Mouse (Mus musculus): ENCODE data around the gene Phf2. TPM values are rescaled to one million over a fixed set of nuclear protein-coding genes. Genes with fewer than 3 reads are reported as not detected.

Phf2 gene
- polyA plus RNA-seq, 1 experiment from 2014 or later, result 10.7 TPM

DNA sequence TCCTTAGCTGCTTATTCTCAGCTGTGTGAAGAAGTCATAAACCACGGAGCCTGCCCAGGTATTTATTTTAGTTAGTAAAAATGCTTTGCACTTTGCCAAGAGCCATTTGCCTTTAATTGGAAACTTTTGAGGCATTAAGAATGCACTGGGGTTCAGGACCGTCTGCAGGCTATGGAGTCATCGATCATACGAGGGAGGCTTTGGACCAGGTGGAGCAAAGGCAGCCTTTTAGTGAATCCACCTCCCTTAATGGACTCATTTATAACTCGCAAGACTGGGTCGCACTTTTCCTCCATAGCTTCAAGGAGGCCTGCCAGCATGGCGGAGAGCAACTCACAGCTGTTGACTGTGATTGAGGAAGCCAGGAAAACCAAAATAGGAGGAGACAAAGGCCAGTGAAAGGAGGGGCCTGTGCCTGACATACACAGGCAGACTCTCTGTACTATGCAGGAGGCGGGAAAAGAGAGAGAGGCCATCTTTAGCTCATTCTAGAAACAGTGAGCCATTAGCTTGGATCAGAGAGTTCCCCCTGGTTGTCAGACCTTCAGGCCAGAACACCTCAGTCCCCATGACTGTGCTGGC lies 110.0 kb downstream of the Phf2 start:
- Histone ChIP-seq H3K9ac (no peak overlapping the region), H3K36me3 (no peaks in the 10 kb centered on the region), H3K4me1 (peaks cover 28% of the 10 kb centered on the region), H3K9me3 (no peaks in the 10 kb centered on the region), H3K27ac (peak overlapping the region; percentile 72; the same call in 1 of the 2 replicates), H3K27me3 (peaks cover 9% of the 10 kb centered on the region; the same call in 1 of the 2 replicates), H3K4me3 (no peak overlapping the region), H3K4me2 (replicated peaks) (no peak overlapping the region)
- ATAC-seq (ENCODE audit: low FRiP score, low read depth), result 0 out of 2 replicates have a peak, but pooled peaks have one; percentile 57
- WGBS, result 40% methylated on average over 8 of the region's 8 CpGs

DNA sequence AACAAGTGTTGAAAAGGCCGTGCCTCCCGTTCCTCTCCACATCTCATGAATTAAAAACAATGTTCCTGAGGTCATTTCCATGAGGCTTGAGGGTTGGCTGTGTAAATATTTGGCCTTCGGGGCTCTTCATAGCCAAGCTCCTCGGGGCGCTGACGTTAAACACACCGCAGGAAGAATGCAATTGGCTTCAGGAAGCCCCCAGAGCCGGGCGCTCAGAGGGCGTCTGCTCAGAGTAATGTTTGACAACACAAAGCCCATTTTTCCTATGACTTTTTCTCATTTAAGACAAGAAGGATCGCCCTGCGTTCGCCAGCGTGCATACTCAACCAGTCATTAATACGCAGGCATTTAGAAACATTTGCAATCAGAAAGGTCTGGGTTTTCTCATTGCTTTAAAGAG lies 114.2 kb downstream of the Phf2 start:
- Histone ChIP-seq H3K4me1 (peaks cover 28% of the 10 kb centered on the region), H3K4me3 (no peak overlapping the region), H3K4me2 (replicated peaks) (no peak overlapping the region), H3K9me3 (no peaks in the 10 kb centered on the region), H3K9ac (no peak overlapping the region), H3K27me3 (no peaks in the 10 kb centered on the region), H3K36me3 (no peaks in the 10 kb centered on the region), H3K27ac (no peak overlapping the region)
- WGBS, result 51% methylated on average over 15 of the region's 15 CpGs
- ATAC-seq (ENCODE audit: low FRiP score, low read depth), result no peak

Other genes with a start within 250 kb of the Phf2 start
- gene Ptpdc1, start 245.5 kb downstream of the Phf2 start, polyA plus RNA-seq (2015; fragmentation: Nextera tagmentation; extraction: Ambion mirVana), result 20.0 and 20.5 TPM in 2 replicates
- 2.7 and 2.9 TPM in 2 replicates for gene Barx1, start 208.1 kb downstream of the Phf2 start, polyA plus RNA-seq (2015; fragmentation: Nextera tagmentation; extraction: Ambion mirVana)
- 21.4 and 22.0 TPM in 2 replicates for gene Fam120a, start 96.9 kb upstream of the Phf2 start, polyA plus RNA-seq (2015; fragmentation: Nextera tagmentation; extraction: Ambion mirVana)

All from limb, embryonic 13.5 days (tissue).